Mouse (Mus musculus) megakaryocyte-erythroid progenitor cell, adult 5-6 weeks (primary cell): ENCODE results near the gene Cadps2. TPM values are rescaled to one million over a fixed set of nuclear protein-coding genes. Genes with fewer than 3 reads are reported as not detected.

Experiments
- ATAC-seq: replicated peaks from 2 replicates; pipeline ENCODE4 v1.8.0; 2016; ENCODE audit warnings: mild to moderate bottlenecking, inconsistent platforms; ENCODE audit not compliant: severe bottlenecking, poor library complexity, low FRiP score, low TSS enrichment
- total RNA-seq, 2 experiments: library from RNA; stranded (forward) in 1 of 2; stranded (reverse) in 1 of 2; fragments of 200-1000, 215-1000 nt in 1 of 2; fragments of >200 nt in 1 of 2; fragmentation: Nextera tagmentation in 1 of 2; gene quantifications; 2 replicates each; pipeline ENCODE4 v1.2.3; 2014 to 2017

Gene Cadps2
- total RNA-seq, 2 experiments from 2014 or later, result 0.14 to 0.31 TPM

DNA sequence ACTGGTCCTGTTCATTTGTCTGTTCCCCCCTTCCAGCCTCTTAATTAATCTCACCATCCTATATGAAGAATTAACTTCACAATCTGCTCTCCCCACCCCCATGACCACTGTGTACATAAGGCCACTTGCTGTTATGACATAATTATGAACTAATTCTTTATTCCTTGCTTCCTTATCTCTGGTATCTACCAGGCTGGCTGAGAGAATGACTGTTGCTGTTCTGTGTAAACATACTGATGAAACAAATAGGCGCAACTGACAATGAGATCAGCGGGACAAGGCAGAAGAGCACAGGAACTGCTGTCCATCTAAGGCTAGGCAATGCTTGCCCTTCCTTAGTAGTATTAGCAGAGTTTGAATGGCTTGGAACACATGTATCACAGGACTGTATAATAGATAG, 445.1 kb downstream of the Cadps2 start:
- ATAC-seq, result no peak

GRCm38 (mm10) chr6:23392711-23393110, 446.5 kb downstream of the Cadps2 start:
- ATAC-seq, result no peak

DNA sequence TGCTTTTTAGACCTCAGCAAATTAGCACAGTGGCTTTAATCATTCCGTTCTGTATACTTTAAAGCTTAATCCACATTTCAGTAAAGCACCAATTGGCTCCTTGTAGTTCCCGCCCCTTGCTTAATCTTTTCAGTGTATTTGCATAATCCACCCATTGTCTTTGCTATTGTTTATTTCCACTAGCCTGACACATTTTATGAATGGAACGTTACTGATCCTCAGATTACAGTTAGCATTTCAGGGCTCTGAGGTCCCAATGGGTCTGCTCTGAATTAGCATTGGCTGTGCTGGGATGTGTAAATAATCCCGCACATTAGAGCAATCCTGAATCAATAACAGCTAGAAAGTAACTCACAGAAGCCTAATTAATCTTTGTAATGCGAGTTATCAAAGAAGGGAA, 452.5 kb downstream of the Cadps2 start:
- no peak for ATAC-seq

- ATAC-seq, result no peak
These were observed 456.2 kb downstream of the Cadps2 start for GRCm38 (mm10) chr6:23383004-23383347.

GRCm38 (mm10) chr6:23382283-23383003, 456.8 kb downstream of the Cadps2 start:
- ATAC-seq, result no peak

DNA sequence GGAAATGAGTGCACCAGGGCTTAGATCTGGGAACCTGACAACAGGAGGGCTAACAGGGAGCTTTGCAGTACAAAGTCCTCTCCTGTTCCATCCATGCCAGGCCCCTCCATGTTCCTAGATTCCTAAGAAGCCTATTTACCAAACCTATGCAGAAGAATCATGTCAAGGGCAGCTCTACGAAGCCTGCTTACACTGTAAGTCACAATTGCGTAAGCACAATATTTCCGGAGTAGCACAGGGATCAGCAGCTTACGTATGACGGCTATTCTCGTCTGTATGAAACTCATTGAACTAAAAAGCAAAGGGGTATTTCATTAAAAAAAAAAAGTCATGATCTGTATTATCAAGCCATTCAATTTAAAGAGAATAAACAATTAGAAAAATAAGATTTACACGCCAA, 462.9 kb downstream of the Cadps2 start:
- ATAC-seq, result no peak

DNA sequence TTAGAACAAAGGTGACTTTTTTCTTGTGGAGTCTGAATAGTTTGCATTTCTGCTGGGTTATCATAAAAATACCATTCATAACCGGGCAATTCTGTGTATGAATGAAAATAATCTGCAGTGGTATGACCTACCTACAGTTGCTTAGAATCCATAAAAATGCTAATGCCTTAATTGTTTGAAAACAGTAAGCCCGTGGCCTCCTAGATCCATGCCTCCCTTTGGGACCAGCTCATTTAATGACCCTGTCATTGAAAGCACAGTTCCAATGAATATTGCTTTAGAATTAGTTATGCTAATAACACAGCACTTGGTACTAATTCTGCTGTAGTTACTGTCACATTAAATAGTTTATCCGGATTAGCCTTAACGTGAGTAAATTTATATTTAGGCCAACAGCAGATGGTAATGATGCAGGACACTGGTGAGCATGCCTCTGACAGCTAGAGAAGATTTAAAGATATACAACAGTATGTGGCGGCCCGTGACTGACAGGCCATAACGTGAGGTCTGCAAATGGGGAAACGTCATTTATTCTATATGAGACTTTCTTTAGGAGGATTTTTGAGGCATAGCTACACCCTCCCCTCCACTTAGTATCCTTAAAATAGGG, 477.3 kb downstream of the Cadps2 start:
- no peak for ATAC-seq

DNA sequence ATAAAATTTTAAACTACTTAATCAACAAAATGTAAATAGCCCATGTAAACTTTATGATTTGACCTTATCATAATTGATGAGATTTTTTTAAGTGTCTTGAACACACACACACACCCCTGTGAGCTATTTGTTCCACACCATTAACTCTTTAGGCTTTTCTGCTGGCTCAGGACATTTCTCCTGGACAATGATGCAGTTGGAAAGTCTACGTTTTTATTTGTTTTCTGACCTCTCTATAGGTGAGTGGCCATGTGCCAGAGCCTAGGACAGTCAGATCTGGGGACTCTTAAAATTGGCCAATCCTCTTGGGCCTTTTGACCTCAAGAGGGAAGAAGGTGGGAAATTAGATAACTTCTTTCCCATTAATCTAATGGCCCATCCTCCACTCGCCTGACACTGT, 478.6 kb downstream of the Cadps2 start:
- no peak for ATAC-seq

DNA sequence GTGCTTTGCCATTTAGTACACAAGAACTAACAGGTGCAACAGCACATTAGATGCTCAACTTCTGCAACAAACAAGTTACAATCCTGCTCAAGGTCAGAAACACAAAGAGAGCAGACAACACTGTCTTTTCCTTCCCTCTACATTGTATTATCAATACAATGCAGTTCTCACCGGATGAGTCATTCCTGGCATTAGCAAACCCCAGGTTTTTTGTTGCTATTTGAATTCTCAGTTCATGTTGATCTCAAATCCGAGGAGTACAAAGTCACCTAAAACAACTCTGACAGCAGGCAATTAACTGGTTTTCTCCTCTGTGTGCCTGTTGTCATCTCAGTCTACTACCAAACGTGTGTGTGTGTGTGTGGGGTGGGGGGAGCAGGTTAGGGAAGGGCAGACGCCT, 483.1 kb downstream of the Cadps2 start:
- no peak for ATAC-seq

DNA sequence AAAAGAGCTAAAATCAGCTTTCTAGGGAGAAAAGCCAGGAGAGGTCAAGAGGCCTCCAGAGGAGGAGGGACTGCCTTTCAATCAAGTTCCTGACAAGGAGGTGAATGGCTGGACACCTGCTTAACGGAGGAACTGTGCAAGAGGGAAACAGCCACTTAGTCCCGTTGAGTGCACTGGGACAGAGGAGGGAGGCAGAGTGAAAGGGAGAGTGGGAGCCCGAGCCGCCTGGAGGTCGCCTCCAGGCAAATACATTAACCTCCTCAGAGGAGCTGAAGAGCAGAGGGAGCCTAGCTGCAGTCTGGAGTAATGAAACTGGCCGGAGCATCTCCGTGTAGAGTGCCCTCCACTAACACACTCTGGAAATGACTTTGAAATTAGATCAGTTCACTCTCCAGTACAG, 485.7 kb downstream of the Cadps2 start:
- ATAC-seq, result no peak

GRCm38 (mm10) chr6:23337411-23338063, 501.7 kb downstream of the Cadps2 start:
- ATAC-seq, result no peak

DNA sequence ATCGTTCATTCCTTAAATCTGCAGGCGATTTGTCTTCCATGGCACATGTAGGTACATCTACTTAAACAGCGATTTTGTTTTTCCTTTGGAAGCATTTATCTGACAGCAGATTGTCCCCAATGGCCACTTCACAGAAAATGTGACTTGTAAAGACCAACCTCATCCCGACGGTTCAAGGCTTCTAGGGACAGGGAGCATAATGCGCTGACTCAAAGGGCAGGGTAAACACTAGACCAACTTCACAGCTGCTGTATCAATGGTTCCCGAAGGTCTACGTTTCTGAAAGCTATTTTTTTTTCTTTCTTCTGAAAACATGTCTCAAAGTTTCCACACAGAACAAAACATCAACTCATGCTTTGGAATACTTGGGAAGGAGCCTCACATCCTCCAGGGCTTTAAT, 524.3 kb downstream of the Cadps2 start:
- ATAC-seq, result no peak

GRCm38 (mm10) chr6:23314291-23314690, 524.9 kb downstream of the Cadps2 start:
- ATAC-seq, result no peak

DNA sequence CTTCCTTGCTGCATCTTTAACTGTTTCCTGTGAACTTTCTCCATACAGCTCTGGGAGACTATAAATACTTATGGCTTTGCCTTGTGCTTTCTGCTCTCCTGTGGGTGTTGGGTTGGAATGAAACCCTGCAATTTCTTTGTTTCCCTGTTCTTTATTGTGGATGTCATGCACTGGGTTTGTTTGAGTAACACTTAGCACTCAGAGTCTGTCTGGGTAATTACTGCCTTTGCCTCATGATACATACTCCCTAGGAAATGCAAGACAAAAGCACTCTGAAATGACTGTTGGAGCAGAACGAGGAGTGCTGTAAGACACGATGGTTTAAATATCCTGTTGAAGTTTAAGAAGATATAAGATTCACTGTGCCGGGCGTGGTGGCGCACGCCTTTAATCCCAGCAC, 533.2 kb downstream of the Cadps2 start:
- no peak for ATAC-seq

GRCm38 (mm10) chr6:23298596-23298995, 540.6 kb downstream of the Cadps2 start:
- no peak for ATAC-seq

- no peak for ATAC-seq
These were observed 544.5 kb downstream of the Cadps2 start for GRCm38 (mm10) chr6:23294685-23295084.

DNA sequence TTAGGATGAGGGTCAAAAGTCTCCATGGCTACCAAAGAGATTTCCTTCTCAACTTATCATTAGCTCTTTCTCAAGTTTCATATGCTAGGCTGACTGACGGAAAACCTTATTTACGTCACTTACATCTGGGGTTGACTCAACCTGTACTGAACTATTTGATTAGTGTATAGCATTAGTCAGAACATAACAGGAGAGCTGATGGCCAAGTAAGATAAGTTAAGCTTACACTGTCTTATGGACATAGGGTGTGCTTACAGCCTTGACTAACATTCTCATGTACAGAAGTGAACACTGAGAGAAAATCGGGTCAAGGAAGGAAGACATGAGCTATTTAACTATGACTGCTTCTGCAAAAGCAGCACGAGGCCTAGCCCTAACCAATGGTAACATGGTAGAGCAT, 550.5 kb downstream of the Cadps2 start:
- no peak for ATAC-seq

GRCm38 (mm10) chr6:23281514-23281820, 557.8 kb downstream of the Cadps2 start:
- no peak for ATAC-seq

DNA sequence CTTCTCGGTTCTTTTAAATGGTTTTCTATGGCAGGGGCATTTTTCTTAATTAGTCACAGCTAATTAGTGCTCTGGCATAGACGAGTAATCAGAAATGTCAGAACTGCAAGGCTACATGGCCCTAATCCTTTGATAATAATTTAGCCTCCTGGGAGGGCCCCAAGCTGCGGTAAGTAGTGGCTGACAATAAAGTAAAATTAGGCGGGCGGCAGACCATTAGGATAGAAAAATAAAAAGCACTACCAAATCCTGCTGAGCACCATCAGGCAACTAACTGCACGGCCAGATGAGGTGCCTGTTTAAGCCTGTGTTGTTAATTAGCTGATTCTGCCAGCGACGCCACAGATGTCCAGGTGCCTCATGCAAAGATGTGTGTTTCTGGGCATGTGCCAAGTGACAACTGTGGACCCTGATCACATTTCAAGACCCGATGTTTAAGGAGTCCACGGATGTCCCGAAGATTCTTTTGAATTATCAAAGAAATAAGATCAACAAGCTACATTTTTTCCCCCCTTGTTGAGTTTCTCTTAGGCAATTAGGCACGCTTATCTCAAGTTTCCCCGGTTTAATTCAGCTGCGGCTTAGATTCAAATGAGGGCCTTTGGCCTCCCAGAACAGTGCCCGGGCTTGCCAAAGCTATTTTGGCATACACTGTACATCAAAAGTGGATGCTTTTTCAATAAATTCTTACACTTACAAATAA, 558.3 kb downstream of the Cadps2 start:
- no peak for ATAC-seq

DNA sequence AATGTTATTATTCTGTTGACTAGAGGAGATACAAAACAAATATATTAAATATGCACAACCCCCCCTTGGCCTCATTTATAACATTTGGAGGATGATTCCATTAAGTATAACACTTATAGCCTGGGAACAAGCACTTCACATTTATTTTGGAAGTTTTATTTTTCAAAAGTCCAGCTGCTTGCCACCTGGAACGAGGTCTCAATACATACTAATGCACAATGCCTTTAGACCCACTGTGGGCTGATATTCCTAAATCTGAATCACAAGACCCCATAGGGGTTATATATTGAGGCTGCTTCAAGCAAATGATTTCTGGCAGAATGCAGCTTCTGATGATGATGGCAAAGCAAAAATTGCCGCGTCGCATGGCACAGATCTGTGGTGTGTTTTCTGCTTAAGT, 565.7 kb downstream of the Cadps2 start:
- ATAC-seq, result no peak

- no peak for ATAC-seq
These were observed 566.2 kb downstream of the Cadps2 start for GRCm38 (mm10) chr6:23272979-23273378.
